Mouse (Mus musculus) forebrain, embryonic 10.5 days (tissue): ENCODE measurements at regions not wholly inside any gene's neighbourhood (a gene's known extent, or its start where the extent isn't known, plus 50 kb on each side); places are given as distances from the start of the nearest gene placed in this dataset.
A peak's percentile ranks its signal among the peaks of the same experiment; 100 is the strongest.
"Not testable (repeated sequence)": the region's sequence is repeated elsewhere in the genome, so short reads cannot be mapped to it uniquely, and the experiment has no call there.

Experiments
- DNase-seq: peaks from one replicate; pipeline ENCODE4 v3.0.0-alpha.2; 2017; ENCODE audit warnings: low spot score; ENCODE audit errors: extremely low spot score
- H3K27ac ChIP-seq: fragments of 300-500 bp; sonication (generic); 2 replicates; pipeline ENCODE4 v1.5.1; 2016; ENCODE audit warnings: mild to moderate bottlenecking
- H3K27me3 ChIP-seq: fragments of 300-500 bp; sonication (generic); 2 replicates; pipeline ENCODE4 v1.6.1; 2016; ENCODE audit warnings: mild to moderate bottlenecking; ENCODE audit not compliant: poor library complexity, severe bottlenecking
- H3K36me3 ChIP-seq: fragments of 300-500 bp; sonication (generic); replicated peaks from 2 replicates; pipeline ENCODE4 v1.6.1; 2016; ENCODE audit warnings: mild to moderate bottlenecking, moderate library complexity
- H3K4me1 ChIP-seq: fragments of 300-500 bp; sonication (generic); 2 replicates; pipeline ENCODE4 v1.6.1; 2016
- H3K4me3 ChIP-seq: fragments of 300-500 bp; sonication (generic); 2 replicates; pipeline ENCODE4 v1.5.1; 2016; ENCODE audit warnings: mild to moderate bottlenecking, moderate library complexity
- H3K9me3 ChIP-seq: fragments of 300-500 bp; sonication (generic); 2 replicates; pipeline ENCODE4 v1.6.1; 2016; ENCODE audit warnings: mild to moderate bottlenecking, moderate library complexity
- WGBS: fragments of 180-500 bp; shearing (Covaris S2); methylation state at CpG from one replicate; pipeline ENCODE4 v1.1.7; 2016; 5-methylcytosine and 5-hydroxymethylcytosine counted together

DNA sequence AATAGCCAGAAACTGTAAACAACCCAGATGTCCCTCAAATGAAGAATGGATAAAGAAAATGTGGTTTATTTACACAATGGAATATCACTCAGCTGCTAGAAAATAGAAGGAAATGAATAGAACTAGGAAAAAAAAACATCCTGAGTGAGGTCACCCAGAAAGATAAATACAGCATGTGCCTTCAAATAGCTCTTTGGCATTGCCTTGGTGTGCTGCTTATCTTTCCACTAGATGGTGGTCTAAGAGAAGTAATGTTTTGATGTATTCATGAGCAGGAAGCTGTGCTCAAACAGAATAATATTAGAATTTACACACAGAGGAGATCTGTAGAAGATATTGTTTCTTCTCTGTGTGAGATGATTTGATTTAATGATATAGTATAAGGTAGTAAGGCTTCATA, 78.8 kb downstream of the Zfp619 start:
- Histone ChIP-seq H3K4me1 (no peaks in the 10 kb centered on the region), H3K27ac (no peak overlapping the region), H3K9me3 (no peaks in the 10 kb centered on the region), H3K27me3 (no peaks in the 10 kb centered on the region), H3K36me3 (no peaks in the 10 kb centered on the region), H3K4me3 (no peak overlapping the region)
- no peak for DNase-seq

DNA sequence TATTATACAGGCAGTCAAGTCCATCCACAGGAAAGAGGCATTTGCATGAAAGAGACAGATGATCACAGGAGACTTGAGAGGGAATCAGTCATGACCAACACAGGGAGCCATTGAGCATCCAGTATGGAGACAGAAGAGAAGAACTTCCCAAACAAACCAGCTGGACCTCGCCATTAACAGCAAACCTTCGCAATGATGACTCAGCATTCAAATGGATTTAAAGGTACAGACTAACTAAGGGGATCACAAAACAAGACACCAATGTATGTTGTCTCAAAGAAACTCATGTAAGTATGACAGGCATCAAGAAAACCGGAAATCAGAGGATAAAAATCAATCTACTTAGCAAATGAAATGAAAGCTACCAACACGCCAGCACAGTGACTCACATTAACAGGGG, 96.2 kb downstream of the Zfp619 start:
- 88% methylated on average over 4 of the region's 4 CpGs for WGBS
- no peak overlapping the region for H3K27ac ChIP-seq

GRCm38 (mm10) chr7:39615092-39615491, 97.5 kb downstream of the Zfp619 start:
- no peaks in the 10 kb centered on the region for H3K27me3 ChIP-seq

More for the DNA sequence above, 96.2 kb downstream of the Zfp619 start:
- Histone ChIP-seq H3K4me3 (no peak overlapping the region), H3K4me1 (no peaks in the 10 kb centered on the region), H3K36me3 (no peaks in the 10 kb centered on the region), H3K27me3 (no peaks in the 10 kb centered on the region), H3K9me3 (peaks cover 2% of the 10 kb centered on the region; the same call in 1 of the 2 replicates)
- DNase-seq = no peak

DNA sequence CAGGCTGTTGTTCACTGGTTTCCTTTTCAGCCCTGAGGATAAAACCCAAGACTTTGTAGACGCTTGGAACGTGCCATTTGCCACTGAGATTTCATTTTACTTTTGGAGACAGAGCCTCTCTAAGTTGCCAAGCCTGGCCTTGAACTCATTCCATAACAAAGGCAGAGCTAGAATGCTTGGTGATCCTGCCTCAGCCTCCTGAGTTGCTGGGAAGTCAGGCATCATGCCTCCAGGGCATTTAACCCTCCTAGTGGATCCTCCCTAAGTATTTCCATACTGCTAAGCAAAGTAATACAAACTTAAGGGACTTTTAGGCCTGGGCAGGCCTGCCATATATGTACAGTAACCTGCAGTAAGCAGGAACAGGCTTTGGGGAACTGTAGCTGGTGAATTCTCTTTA, 104.2 kb downstream of the Zfp619 start:
- Histone ChIP-seq H3K27me3 (no peaks in the 10 kb centered on the region), H3K36me3 (no peaks in the 10 kb centered on the region), H3K4me1 (0 out of 2 replicates have a peak, but pooled peaks cover 4% of the 10 kb centered on the region), H3K4me3 (no peak overlapping the region), H3K9me3 (no peaks in the 10 kb centered on the region), H3K27ac (no peak overlapping the region)
- DNase-seq = no peak
- WGBS = 81% methylated on average over 2 of the region's 2 CpGs

More at GRCm38 (mm10) chr7:39615092-39615491, 97.5 kb downstream of the Zfp619 start:
- no peak for DNase-seq
- Histone ChIP-seq H3K27ac (no peak overlapping the region), H3K4me1 (0 out of 2 replicates have a peak, but pooled peaks cover 4% of the 10 kb centered on the region), H3K36me3 (no peaks in the 10 kb centered on the region), H3K4me3 (no peak overlapping the region), H3K9me3 (no peaks in the 10 kb centered on the region)
- WGBS = 89% methylated on average over 2 of the region's 2 CpGs

DNA sequence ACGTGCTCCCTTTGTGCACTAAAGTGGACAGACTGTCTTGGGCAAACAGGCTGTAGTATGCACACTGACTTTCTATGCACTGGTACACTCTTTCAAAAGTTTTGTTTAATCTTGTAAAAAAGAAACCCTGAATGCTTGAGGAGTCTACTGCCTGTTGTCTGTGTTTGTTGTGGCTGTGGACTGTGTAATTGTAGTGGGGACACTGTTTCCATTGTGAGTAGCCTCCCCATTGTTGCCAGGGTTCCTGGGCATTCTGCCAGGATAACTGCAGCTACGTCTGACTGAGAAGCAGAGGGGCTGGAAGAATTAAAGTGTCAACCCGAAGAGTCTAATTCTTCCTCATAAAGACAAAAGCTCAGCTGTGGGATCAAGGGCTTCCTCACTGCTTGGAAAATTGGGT, 115.3 kb downstream of the Zfp619 start:
- Histone ChIP-seq H3K4me1 (no peaks in the 10 kb centered on the region), H3K36me3 (no peaks in the 10 kb centered on the region), H3K27me3 (no peaks in the 10 kb centered on the region), H3K4me3 (no peak overlapping the region), H3K27ac (no peak overlapping the region), H3K9me3 (no peaks in the 10 kb centered on the region)
- DNase-seq = no peak
- WGBS = 47% methylated on average over 3 of the region's 3 CpGs

DNA sequence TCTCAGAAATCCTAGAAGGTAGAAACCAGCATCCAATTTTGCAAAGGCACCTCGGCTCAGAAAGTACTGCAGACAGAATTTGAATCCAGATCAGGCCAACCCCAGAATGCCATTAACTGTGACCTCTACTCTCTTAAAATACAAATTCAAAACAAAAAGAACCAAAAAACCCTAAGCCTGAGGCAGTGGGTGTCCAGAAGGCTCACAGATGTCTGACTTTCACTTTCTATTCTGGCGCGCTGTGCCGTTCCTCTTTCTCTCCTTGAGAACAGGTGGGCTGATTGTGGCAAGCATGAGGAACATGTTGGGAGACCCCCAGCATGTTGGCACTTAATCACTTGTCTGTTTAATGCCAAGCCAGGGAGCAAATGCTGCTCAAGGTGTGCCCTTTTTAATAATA, 124.8 kb downstream of the Zfp619 start:
- no peak overlapping the region for H3K4me3 ChIP-seq
- H3K27ac ChIP-seq = no peak overlapping the region
- H3K9me3 ChIP-seq = no peaks in the 10 kb centered on the region
- DNase-seq = no peak
- WGBS = 87% methylated on average over 4 of the region's 4 CpGs
- H3K27me3 ChIP-seq = no peaks in the 10 kb centered on the region
- H3K4me1 ChIP-seq = no peaks in the 10 kb centered on the region
- no peaks in the 10 kb centered on the region for H3K36me3 ChIP-seq

GRCm38 (mm10) chr7:39643323-39643722, 125.8 kb downstream of the Zfp619 start:
- H3K4me3 ChIP-seq = no peak overlapping the region
- 77% methylated on average over 1 of the region's 1 CpGs for WGBS

GRCm38 (mm10) chr7:39650483-39651102, 133.0 kb downstream of the Zfp619 start:
- WGBS = 78% methylated on average over 6 of the region's 6 CpGs

More at GRCm38 (mm10) chr7:39643323-39643722, 125.8 kb downstream of the Zfp619 start:
- Histone ChIP-seq H3K4me1 (no peaks in the 10 kb centered on the region), H3K27ac (no peak overlapping the region), H3K9me3 (no peaks in the 10 kb centered on the region), H3K36me3 (no peaks in the 10 kb centered on the region), H3K27me3 (no peaks in the 10 kb centered on the region)
- DNase-seq = no peak

DNA sequence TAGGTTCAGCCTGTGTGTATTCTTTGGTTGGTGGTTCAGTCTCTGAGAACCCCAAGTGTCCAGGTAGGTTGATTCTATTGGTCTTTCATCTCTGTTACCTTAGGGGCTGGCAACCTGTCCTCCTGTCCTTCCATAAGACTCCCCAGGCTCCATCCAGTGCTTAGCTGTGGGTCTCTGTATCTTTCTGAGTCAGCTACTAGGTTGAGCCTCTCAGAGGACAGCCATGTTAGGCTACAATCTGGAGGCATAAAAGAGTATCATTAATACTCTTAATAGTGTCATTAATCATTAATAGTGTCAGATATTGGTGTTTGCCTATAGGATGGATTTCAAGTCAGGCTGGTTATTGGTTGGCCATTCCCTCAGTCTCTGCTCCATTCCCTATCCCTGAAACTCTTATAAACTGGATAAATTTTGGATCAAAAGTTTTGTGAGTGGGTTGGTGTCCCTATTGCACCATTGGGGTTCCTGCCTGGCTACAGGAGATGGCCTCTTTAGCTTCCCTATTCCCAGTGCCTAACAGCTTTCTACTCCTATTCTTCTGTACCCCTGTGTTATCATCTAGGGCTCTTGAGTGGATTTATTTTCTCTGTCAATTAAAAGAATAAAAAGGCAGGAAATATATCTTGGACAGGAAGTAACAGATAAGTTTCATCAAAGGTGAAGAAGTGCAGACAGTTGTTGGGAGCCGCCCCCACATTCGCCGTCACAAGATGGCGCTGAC, 137.2 kb downstream of the Zfp619 start:
- Histone ChIP-seq H3K9me3 (no peaks in the 10 kb centered on the region), H3K36me3 (no peaks in the 10 kb centered on the region), H3K27me3 (no peaks in the 10 kb centered on the region), H3K27ac (peak overlapping the region; percentile 74), H3K4me3 (peak overlapping the region; percentile 30), H3K4me1 (peaks cover 7% of the 10 kb centered on the region)
- 10% methylated on average over 4 of the region's 4 CpGs for WGBS
- DNase-seq = no peak

More at GRCm38 (mm10) chr7:39650483-39651102, 133.0 kb downstream of the Zfp619 start:
- H3K4me1 ChIP-seq = no peaks in the 10 kb centered on the region
- H3K27me3 ChIP-seq = no peaks in the 10 kb centered on the region
- H3K36me3 ChIP-seq = no peaks in the 10 kb centered on the region
- H3K27ac ChIP-seq = no peak overlapping the region
- H3K4me3 ChIP-seq = no peak overlapping the region
- no peak for DNase-seq
- no peaks in the 10 kb centered on the region for H3K9me3 ChIP-seq

DNA sequence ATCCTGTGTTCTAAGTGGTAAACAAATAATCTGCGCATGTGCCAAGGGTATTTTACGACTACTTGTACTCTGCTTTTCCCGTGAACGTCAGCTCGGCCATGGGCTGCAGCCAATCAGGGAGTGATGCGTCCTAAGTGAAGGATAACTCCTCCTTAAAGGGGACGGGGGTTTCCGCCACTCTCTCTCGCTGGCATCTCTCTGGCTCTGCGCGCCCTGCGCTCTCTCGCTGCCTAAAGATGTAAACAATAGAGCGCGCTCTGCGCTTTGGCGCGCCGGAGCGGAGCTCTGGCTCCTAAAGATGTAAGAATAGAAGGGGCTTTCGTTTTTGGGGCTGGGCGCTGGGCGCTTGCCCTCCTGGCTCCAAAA, 137.7 kb downstream of the Zfp619 start:
- H3K36me3 ChIP-seq, DNase-seq, H3K4me1 ChIP-seq, H3K27me3 ChIP-seq, H3K9me3 ChIP-seq: not testable (repeated sequence)
- peak overlapping the region; percentile 56 for H3K4me3 ChIP-seq
- WGBS = 21% methylated on average over 23 of the region's 23 CpGs
- peak overlapping the region; percentile 87 for H3K27ac ChIP-seq

DNA sequence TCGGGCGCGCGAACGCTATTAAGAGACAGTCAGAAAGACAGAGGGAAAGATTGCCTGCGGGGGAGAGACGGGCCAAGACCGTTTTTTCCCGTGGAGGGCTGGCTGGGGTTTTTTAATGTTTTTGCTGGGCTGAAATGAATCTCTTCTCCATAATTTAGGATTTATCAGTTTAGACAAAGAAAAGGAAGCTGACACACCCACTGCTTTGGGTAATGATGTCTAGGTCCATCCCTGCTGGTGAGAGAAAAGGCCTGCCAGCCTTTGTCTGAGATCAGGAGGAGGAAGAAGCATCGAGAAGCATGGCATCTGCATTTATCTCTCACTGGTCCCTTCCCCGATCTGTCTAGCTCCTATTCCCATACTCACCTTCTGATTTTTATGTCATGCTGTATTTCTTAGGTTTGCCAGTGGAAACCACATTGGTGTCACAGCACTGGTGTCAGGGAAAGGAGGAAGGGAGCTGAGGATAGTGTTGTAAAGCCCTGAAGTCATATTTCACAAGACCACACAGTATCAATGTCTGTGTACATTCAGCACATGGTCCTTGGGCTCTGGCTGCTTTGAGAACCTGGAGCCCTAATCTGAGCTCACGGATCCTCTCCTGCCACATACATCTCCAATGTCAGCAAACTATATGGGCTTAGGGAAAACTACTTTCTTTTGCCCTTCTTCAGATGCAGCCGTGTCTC, 138.3 kb downstream of the Zfp619 start:
- no peaks in the 10 kb centered on the region for H3K27me3 ChIP-seq
- H3K4me3 ChIP-seq = peak overlapping the region; percentile 56
- no peaks in the 10 kb centered on the region for H3K9me3 ChIP-seq
- 34% methylated on average over 13 of the region's 13 CpGs for WGBS
- H3K4me1 ChIP-seq = peaks cover 7% of the 10 kb centered on the region
- H3K27ac ChIP-seq = peak overlapping the region; percentile 87
- DNase-seq = no peak
- H3K36me3 ChIP-seq = no peaks in the 10 kb centered on the region

DNA sequence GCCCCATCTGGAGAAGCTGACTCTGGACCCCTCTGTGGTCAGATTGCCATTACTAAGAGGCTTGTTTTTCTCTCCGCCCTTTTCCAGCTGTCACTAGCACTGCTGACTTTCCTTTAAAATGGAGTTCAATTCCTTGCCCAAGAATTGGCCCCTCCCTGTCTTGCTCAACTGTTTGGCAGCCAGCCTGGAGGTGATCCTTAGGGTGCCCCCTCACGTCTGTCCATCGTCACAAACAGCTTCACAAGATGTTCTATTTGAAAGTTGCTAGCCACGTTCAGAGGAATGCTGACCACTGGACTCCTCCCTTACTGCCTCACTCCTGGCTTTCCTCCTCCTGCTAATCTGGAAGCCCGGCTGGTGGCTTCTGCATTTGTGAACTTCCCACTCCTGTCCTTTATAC, 142.0 kb downstream of the Zfp619 start:
- Histone ChIP-seq H3K4me3 (no peak overlapping the region), H3K4me1 (peaks cover 7% of the 10 kb centered on the region), H3K27me3 (no peaks in the 10 kb centered on the region), H3K36me3 (no peaks in the 10 kb centered on the region), H3K9me3 (peaks cover 5% of the 10 kb centered on the region), H3K27ac (no peak overlapping the region)
- no peak for DNase-seq
- 57% methylated on average over 5 of the region's 5 CpGs for WGBS
